Mouse (Mus musculus): ENCODE data around the gene Crlf1. TPM values are rescaled to one million over a fixed set of nuclear protein-coding genes. Genes with fewer than 3 reads are reported as not detected.
A peak's percentile ranks its signal among the peaks of the same experiment; 100 is the strongest.

Gene Crlf1
- polyA plus RNA-seq, 1 experiment from 2014 or later: 2.1 TPM

GRCm38 (mm10) chr8:70517940-70518643 lies 25.1 kb downstream of the Crlf1 start:
- ATAC-seq (ENCODE audit: low FRiP score, low TSS enrichment): no peak
- peaks cover 43% of the 10 kb centered on the region for H3K36me3 ChIP-seq (ENCODE audit: control insufficient read depth, insufficient read depth, low read length)
- WGBS: 73% methylated on average over 10 of the region's 10 CpGs

GRCm38 (mm10) chr8:70519043-70519442 lies 26.1 kb downstream of the Crlf1 start:
- Histone ChIP-seq H3K36me3 (ENCODE audit: control insufficient read depth, insufficient read depth, low read length) (peaks cover 34% of the 10 kb centered on the region), H3K27ac (replicated peaks; ENCODE audit: low read depth, low read length) (no peak overlapping the region), H3K4me3 (replicated peaks; ENCODE audit: low read depth, low read length) (no peak overlapping the region), H3K9ac (replicated peaks; ENCODE audit: low read length) (no peak overlapping the region), H3K4me2 (ENCODE audit: low read length) (no peak overlapping the region), H3K27me3 (ENCODE audit: control insufficient read depth, insufficient read depth, low read length) (no peaks in the 10 kb centered on the region), H3K9me3 (ENCODE audit: control insufficient read depth, low read length) (no peaks in the 10 kb centered on the region), H3K4me1 (ENCODE audit: control insufficient read depth, insufficient read depth, low read length) (peaks cover 11% of the 10 kb centered on the region)
- DNase-seq: no peak
- ATAC-seq (ENCODE audit: low FRiP score, low TSS enrichment): no peak
- 91% methylated on average over 6 of the region's 6 CpGs for WGBS

More at GRCm38 (mm10) chr8:70517940-70518643, 25.1 kb downstream of the Crlf1 start:
- no peak overlapping the region for H3K4me3 ChIP-seq (replicated peaks; ENCODE audit: low read depth, low read length)
- H3K4me1 ChIP-seq (ENCODE audit: control insufficient read depth, insufficient read depth, low read length): peaks cover 8% of the 10 kb centered on the region; the same call in 1 of the 2 replicates
- no peak for DNase-seq
- H3K27me3 ChIP-seq (ENCODE audit: control insufficient read depth, insufficient read depth, low read length): no peaks in the 10 kb centered on the region
- no peaks in the 10 kb centered on the region for H3K9me3 ChIP-seq (ENCODE audit: control insufficient read depth, low read length)
- H3K9ac ChIP-seq (replicated peaks; ENCODE audit: low read length): no peak overlapping the region
- H3K4me2 ChIP-seq (ENCODE audit: low read length): no peak overlapping the region
- H3K27ac ChIP-seq (replicated peaks; ENCODE audit: low read depth, low read length): no peak overlapping the region

- ATAC-seq (ENCODE audit: low FRiP score, low TSS enrichment): no peak
- no peak overlapping the region for H3K9ac ChIP-seq (replicated peaks; ENCODE audit: low read length)
These were observed 26.6 kb downstream of the Crlf1 start for GRCm38 (mm10) chr8:70519606-70520005.

GRCm38 (mm10) chr8:70522592-70523403 lies 29.8 kb downstream of the Crlf1 start:
- Histone ChIP-seq H3K27me3 (ENCODE audit: control insufficient read depth, insufficient read depth, low read length) (no peaks in the 10 kb centered on the region), H3K4me2 (ENCODE audit: low read length) (peak overlapping the region; percentile 67), H3K36me3 (ENCODE audit: control insufficient read depth, insufficient read depth, low read length) (peaks cover 11% of the 10 kb centered on the region), H3K27ac (replicated peaks; ENCODE audit: low read depth, low read length) (peak overlapping the region; percentile 87), H3K4me3 (replicated peaks; ENCODE audit: low read depth, low read length) (peak overlapping the region; percentile 55), H3K9me3 (ENCODE audit: control insufficient read depth, low read length) (no peaks in the 10 kb centered on the region), H3K4me1 (ENCODE audit: control insufficient read depth, insufficient read depth, low read length) (peaks cover 17% of the 10 kb centered on the region), H3K9ac (replicated peaks; ENCODE audit: low read length) (peak overlapping the region; percentile 53)
- DNase-seq: peak; percentile 99
- under 1% methylated on average over 51 of the region's 51 CpGs for WGBS
- ATAC-seq (ENCODE audit: low FRiP score, low TSS enrichment): peak; percentile 87

More at GRCm38 (mm10) chr8:70519606-70520005, 26.6 kb downstream of the Crlf1 start:
- H3K4me1 ChIP-seq (ENCODE audit: control insufficient read depth, insufficient read depth, low read length): peaks cover 11% of the 10 kb centered on the region
- no peak for DNase-seq
- no peak overlapping the region for H3K27ac ChIP-seq (replicated peaks; ENCODE audit: low read depth, low read length)
- WGBS: 75% methylated on average over 2 of the region's 2 CpGs
- H3K36me3 ChIP-seq (ENCODE audit: control insufficient read depth, insufficient read depth, low read length): peaks cover 28% of the 10 kb centered on the region
- no peak overlapping the region for H3K4me2 ChIP-seq (ENCODE audit: low read length)
- no peak overlapping the region for H3K4me3 ChIP-seq (replicated peaks; ENCODE audit: low read depth, low read length)
- H3K27me3 ChIP-seq (ENCODE audit: control insufficient read depth, insufficient read depth, low read length): no peaks in the 10 kb centered on the region
- H3K9me3 ChIP-seq (ENCODE audit: control insufficient read depth, low read length): no peaks in the 10 kb centered on the region

- ATAC-seq (ENCODE audit: low FRiP score, low TSS enrichment) (no peak), DNase-seq (no peak)
- WGBS: 5% methylated on average over 8 of the region's 8 CpGs
These were observed 34.2 kb downstream of the Crlf1 start for GRCm38 (mm10) chr8:70527111-70527511.

GRCm38 (mm10) chr8:70527512-70528181 lies 34.7 kb downstream of the Crlf1 start, which contains the start of the genes Fkbp8 and Kxd1:
Gene Fkbp8, plus strand, starts transcription at chr8:70527724.
Gene Kxd1, minus strand, starts transcription at chr8:70527956.
- peaks cover 27% of the 10 kb centered on the region for H3K36me3 ChIP-seq (ENCODE audit: control insufficient read depth, insufficient read depth, low read length)
- H3K4me1 ChIP-seq (ENCODE audit: control insufficient read depth, insufficient read depth, low read length): peaks cover 21% of the 10 kb centered on the region
- H3K27me3 ChIP-seq (ENCODE audit: control insufficient read depth, insufficient read depth, low read length): no peaks in the 10 kb centered on the region
- no peaks in the 10 kb centered on the region for H3K9me3 ChIP-seq (ENCODE audit: control insufficient read depth, low read length)
- H3K4me2 ChIP-seq (ENCODE audit: low read length): peak within 1 kb of the TSS; percentile 84
- under 1% methylated on average over 61 of the region's 61 CpGs for WGBS
- DNase-seq (peak; percentile 98), ATAC-seq (ENCODE audit: low FRiP score, low TSS enrichment) (peak; percentile 94)
- peak within 1 kb of the TSS; percentile 85 for H3K4me3 ChIP-seq (replicated peaks; ENCODE audit: low read depth, low read length)
- peak within 1 kb of the TSS; percentile 92 for H3K9ac ChIP-seq (replicated peaks; ENCODE audit: low read length)
- peak within 1 kb of the TSS; percentile 92 for H3K27ac ChIP-seq (replicated peaks; ENCODE audit: low read depth, low read length)

More at GRCm38 (mm10) chr8:70527111-70527511, 34.2 kb downstream of the Crlf1 start:
- Histone ChIP-seq H3K4me2 (ENCODE audit: low read length) (peak overlapping the region; percentile 84), H3K36me3 (ENCODE audit: control insufficient read depth, insufficient read depth, low read length) (peaks cover 22% of the 10 kb centered on the region), H3K4me3 (replicated peaks; ENCODE audit: low read depth, low read length) (peak overlapping the region; percentile 85), H3K9ac (replicated peaks; ENCODE audit: low read length) (peak overlapping the region; percentile 92), H3K9me3 (ENCODE audit: control insufficient read depth, low read length) (no peaks in the 10 kb centered on the region), H3K4me1 (ENCODE audit: control insufficient read depth, insufficient read depth, low read length) (peaks cover 25% of the 10 kb centered on the region), H3K27me3 (ENCODE audit: control insufficient read depth, insufficient read depth, low read length) (no peaks in the 10 kb centered on the region), H3K27ac (replicated peaks; ENCODE audit: low read depth, low read length) (peak overlapping the region; percentile 92; the same call in 1 of the 2 replicates)

GRCm38 (mm10) chr8:70528182-70528797 lies 35.3 kb downstream of the Crlf1 start:
- Histone ChIP-seq H3K36me3 (ENCODE audit: control insufficient read depth, insufficient read depth, low read length) (peaks cover 32% of the 10 kb centered on the region), H3K4me1 (ENCODE audit: control insufficient read depth, insufficient read depth, low read length) (peaks cover 21% of the 10 kb centered on the region), H3K27ac (replicated peaks; ENCODE audit: low read depth, low read length) (peak overlapping the region; percentile 92), H3K4me3 (replicated peaks; ENCODE audit: low read depth, low read length) (peak overlapping the region; percentile 85), H3K9me3 (ENCODE audit: control insufficient read depth, low read length) (no peaks in the 10 kb centered on the region), H3K9ac (replicated peaks; ENCODE audit: low read length) (peak overlapping the region; percentile 92), H3K4me2 (ENCODE audit: low read length) (peak overlapping the region; percentile 84), H3K27me3 (ENCODE audit: control insufficient read depth, insufficient read depth, low read length) (no peaks in the 10 kb centered on the region)
- WGBS: 38% methylated on average over 13 of the region's 13 CpGs
- ATAC-seq (ENCODE audit: low FRiP score, low TSS enrichment) (no peak; the same call in 1 of the 2 replicates), DNase-seq (no peak)

- Histone ChIP-seq H3K9ac (replicated peaks; ENCODE audit: low read length) (0 out of 2 replicates have a peak overlapping the region, but pooled peaks have one; percentile 16), H3K36me3 (ENCODE audit: control insufficient read depth, insufficient read depth, low read length) (peaks cover 42% of the 10 kb centered on the region), H3K4me3 (replicated peaks; ENCODE audit: low read depth, low read length) (no peak overlapping the region), H3K9me3 (ENCODE audit: control insufficient read depth, low read length) (no peaks in the 10 kb centered on the region), H3K4me1 (ENCODE audit: control insufficient read depth, insufficient read depth, low read length) (peaks cover 18% of the 10 kb centered on the region), H3K27ac (replicated peaks; ENCODE audit: low read depth, low read length) (no peak overlapping the region), H3K4me2 (ENCODE audit: low read length) (no peak overlapping the region), H3K27me3 (ENCODE audit: control insufficient read depth, insufficient read depth, low read length) (no peaks in the 10 kb centered on the region)
- 92% methylated on average over 5 of the region's 5 CpGs for WGBS
- no peak for ATAC-seq (ENCODE audit: low FRiP score, low TSS enrichment)
- no peak for DNase-seq
These were observed 36.3 kb downstream of the Crlf1 start for GRCm38 (mm10) chr8:70529299-70529698.
